Mouse (Mus musculus) gastrocnemius, postnatal 4 days (tissue): ENCODE data around the gene Gas8. TPM values are rescaled to one million over a fixed set of nuclear protein-coding genes. Genes with fewer than 3 reads are reported as not detected.
"Not testable (repeated sequence)": the region's sequence is repeated elsewhere in the genome, so short reads cannot be mapped to it uniquely, and the experiment has no call there.

ENCODE experiments used
- DNase-seq, 2 experiments: peaks; one replicate each; pipeline ENCODE4 v3.0.0; 2021 to 2022; ENCODE audit warnings: low spot score in 2 of 2, mixed read lengths in 2 of 2
- total RNA-seq, 2 experiments: library from RNA; stranded (reverse); gene quantifications; 2 replicates each; pipeline ENCODE4 v1.2.3; 2021

Gas8 gene
- total RNA-seq, 2 experiments from 2014 or later: 10.7 to 13.0 TPM

- peak in 1 of 2 experiments; percentile 37 for DNase-seq
Measured at GRCm38 (mm10) chr8:123514781-123515539, 3.7 kb upstream of the Gas8 start, which contains the start of gene Dbndd1. Gene Dbndd1, minus strand, starts transcription at chr8:123515463.

- no peak for DNase-seq
Measured at GRCm38 (mm10) chr8:123515540-123515897, 3.1 kb upstream of the Gas8 start.

- DNase-seq: no peak
Measured at GRCm38 (mm10) chr8:123516596-123516995, 2.0 kb upstream of the Gas8 start.

GRCm38 (mm10) chr8:123518172-123518571 is 462 bp upstream of the Gas8 start:
- DNase-seq: no peak

- DNase-seq: not testable (repeated sequence)
Measured at GRCm38 (mm10) chr8:123520048-123520447, 1.4 kb downstream of the Gas8 start.

GRCm38 (mm10) chr8:123527720-123528489 is 9.3 kb downstream of the Gas8 start:
- DNase-seq: no peak

GRCm38 (mm10) chr8:123536242-123536989 is 17.8 kb downstream of the Gas8 start:
- no peak for DNase-seq

- no peak for DNase-seq
Measured at GRCm38 (mm10) chr8:123536990-123537380, 18.4 kb downstream of the Gas8 start.

GRCm38 (mm10) chr8:123537641-123538040 is 19.0 kb downstream of the Gas8 start:
- DNase-seq: peak in 1 of 2 experiments; percentile 50

- not testable (repeated sequence) for DNase-seq
Measured at GRCm38 (mm10) chr8:123564221-123564620, 45.6 kb downstream of the Gas8 start.

- peak; percentile 18 to 22 for DNase-seq
Measured at GRCm38 (mm10) chr8:123575386-123575785, 56.8 kb downstream of the Gas8 start.

Other genes starting within 250 kb of the Gas8 start
- gene Fanca, start 200.3 kb upstream of the Gas8 start, total RNA-seq: 10 to 100 TPM in 1 of 2 experiments, 1 to 10 TPM in 1; 9.5 to 12.1 TPM
- gene Spire2, start 186.1 kb upstream of the Gas8 start, total RNA-seq: 1 to 10 TPM in 1 of 2 experiments, under 1 TPM in 1; 0.70 to 1.3 TPM
- 100 to 1,000 TPM; 174 to 177 TPM for gene Tcf25, start 145.1 kb upstream of the Gas8 start, total RNA-seq
- gene Mc1r, start 111.7 kb upstream of the Gas8 start, total RNA-seq: not detected
- under 1 TPM; 0.61 to 0.96 TPM for gene Tubb3, start 107.4 kb upstream of the Gas8 start, total RNA-seq
- 10 to 100 TPM; 32.2 to 37.3 TPM for gene Def8, start 95.3 kb upstream of the Gas8 start, total RNA-seq
- 10 to 100 TPM; 39.4 to 48.5 TPM for gene Afg3l1, start 40.9 kb upstream of the Gas8 start, total RNA-seq
- gene Dbndd1, start 3.4 kb upstream of the Gas8 start, total RNA-seq: under 1 TPM; 0.44 to 0.57 TPM
- 1 to 10 TPM; 6.9 to 8.0 TPM for gene Rhou, start 135.1 kb downstream of the Gas8 start, total RNA-seq